Mouse (Mus musculus) gastrocnemius, postnatal 25 days (tissue): Measurements from ENCODE around the gene Ccdc136. TPM values are rescaled to one million over a fixed set of nuclear protein-coding genes. Genes with fewer than 3 reads are reported as not detected.
A peak's percentile ranks its signal among the peaks of the same experiment; 100 is the strongest.
"Not testable (repeated sequence)": the region's sequence is repeated elsewhere in the genome, so short reads cannot be mapped to it uniquely, and the experiment has no call there.

Experiments used
- DNase-seq: peaks from one replicate; pipeline ENCODE4 v3.0.0; 2022
- long read RNA-seq, 2 experiments: library from polyadenylated mRNA; stranded (forward); transcript quantifications; one replicate each; pipeline ENCODE4 v2.0.0; 2021
- total RNA-seq, 2 experiments: library from RNA; stranded (reverse); gene quantifications; 1 replicate in 1 of 2; 2 replicates in 1 of 2; pipeline ENCODE4 v1.2.3; 2021

The Ccdc136 gene
- total RNA-seq: 10 to 100 TPM in 1 of 2 experiments, 1 to 10 TPM in 1; 8.0 to 14.1 TPM
- long read RNA-seq, experiment 1, partial matches to known transcripts: 2 of 11 reads
- long read RNA-seq, experiment 1, other reads (novel, unspliced or antisense): 8 of 11 reads
- long read RNA-seq, experiment 2, partial matches to known transcripts: 2 of 25 reads
- long read RNA-seq, experiment 2, other reads (novel, unspliced or antisense): 16 of 25 reads

DNA sequence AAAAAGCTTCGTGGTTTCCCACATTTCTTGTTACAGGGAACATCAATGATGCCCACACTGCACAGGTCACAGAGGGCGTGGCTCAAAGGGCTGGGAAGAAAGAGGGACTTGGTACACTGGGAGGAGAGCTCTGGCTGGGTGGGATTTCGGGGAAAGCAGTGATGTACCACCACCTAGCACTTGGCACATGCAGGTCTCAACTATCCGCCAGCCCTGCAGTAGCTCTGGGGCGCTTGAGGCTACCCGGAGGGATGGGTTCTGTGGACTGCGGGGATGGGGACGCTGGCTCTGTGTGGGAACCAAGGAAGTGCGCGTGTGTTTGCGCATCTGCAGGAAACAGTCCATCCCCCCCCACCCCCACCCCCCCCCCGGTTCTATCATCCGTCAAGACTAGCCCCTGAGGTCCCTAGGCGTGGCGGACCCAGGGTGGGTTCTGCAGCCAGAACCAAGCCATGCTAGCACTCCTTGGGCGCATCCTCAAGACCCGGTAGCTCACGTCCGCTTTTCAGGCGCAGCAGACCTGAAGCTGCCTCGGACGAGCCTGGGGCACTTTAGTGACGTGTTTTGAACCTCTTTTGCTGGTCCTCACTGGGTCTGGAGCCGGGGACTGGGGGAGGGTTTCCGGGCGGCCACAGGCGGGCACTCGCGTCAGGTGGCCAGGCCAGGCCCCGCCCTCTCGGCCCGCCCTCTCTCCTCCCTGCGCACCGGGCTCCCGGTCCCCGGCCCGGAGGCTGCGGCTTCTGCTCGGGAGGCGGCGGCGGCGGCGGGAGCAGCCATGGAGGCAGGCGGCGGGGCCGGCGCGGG, at the start of gene Ccdc136:
Gene Ccdc136 (plus strand): TSS at position 400 of the 804 bp plus-strand sequence.
- peak; percentile 73 for DNase-seq

DNA sequence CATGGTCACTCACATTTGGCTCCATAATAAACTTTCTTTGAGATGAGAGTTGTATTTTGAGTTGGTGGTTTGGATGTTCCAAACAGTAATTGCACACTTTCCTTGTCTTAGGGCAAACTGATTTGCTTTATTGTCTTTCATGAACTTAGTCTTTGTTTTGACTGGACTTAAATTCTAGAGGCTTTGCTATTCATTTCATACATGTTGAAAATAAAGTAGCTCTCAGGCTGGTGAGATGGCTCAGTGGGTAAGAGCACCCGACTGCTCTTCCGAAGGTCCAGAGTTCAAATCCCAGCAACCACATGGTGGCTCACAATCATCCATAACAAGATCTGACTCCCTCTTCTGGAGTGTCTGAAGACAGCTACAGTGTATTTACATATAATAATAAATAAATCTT, 49.6 kb upstream of the Ccdc136 start:
- DNase-seq: not testable (repeated sequence)

DNA sequence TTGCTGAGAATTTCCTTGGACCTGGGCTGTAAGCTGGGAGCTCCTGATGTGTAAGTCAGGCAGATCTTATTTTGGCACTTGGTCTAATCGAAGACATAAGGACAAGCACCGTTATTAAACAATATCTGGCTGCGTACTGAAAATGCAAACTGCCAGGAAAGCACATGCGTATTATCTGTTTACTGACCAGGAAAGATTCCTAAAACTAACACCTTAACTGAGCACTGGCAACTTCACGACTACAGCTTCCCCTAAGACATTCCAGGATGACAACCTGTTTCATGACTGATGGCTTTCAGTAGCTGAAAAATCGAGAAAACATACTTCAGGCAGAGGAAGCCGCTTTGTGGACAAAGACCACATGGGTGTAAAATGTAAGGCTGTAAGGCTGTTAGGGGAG, 48.9 kb upstream of the Ccdc136 start:
- no peak for DNase-seq

GRCm38 (mm10) chr6:29347665-29348370, 48.3 kb upstream of the Ccdc136 start, which contains the start of gene Calu:
Gene Calu, plus strand, starts transcription at chr6:29348069.
- DNase-seq: peak; percentile 99

DNA sequence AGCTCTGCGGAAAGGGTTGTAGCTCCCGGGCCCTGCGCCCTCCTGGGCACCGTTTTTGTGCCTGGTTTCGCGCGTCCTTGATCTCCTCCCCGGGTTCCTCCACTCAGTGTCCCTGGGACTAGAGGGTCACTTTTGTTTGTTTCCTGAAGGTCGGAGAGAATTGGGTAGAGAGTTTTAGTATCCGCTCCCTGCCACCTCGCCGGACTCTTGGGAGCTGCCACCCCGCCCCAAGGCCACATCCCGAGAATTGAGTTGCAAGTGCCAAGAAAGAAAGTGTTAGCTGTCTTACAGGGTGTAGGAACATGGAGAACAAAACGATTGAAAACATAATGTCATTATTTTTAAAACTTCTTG, 47.8 kb upstream of the Ccdc136 start:
- DNase-seq: no peak

GRCm38 (mm10) chr6:29351613-29352012, 44.5 kb upstream of the Ccdc136 start:
- DNase-seq: no peak

GRCm38 (mm10) chr6:29352816-29353215, 43.3 kb upstream of the Ccdc136 start:
- no peak for DNase-seq

- peak; percentile 50 for DNase-seq
Measured at GRCm38 (mm10) chr6:29359386-29359785, 36.7 kb upstream of the Ccdc136 start.

DNA sequence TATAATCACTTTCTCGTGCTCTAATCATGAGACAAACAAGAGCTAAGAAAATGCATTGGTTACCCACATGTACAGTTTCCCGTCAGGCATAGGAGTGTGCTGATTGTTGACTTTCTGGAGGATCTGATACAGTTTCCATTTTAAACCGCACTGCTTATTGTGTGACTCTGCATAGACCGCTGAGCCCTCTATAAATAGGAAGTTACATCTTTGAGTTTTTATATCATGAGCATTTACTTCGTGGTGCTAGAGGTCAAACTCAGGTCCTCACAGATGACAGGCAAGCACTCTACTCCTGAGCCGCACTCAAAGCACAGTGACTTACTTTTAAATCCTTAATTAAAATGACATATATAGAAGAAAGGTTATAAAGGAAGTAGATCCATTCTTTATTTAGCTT, 35.9 kb upstream of the Ccdc136 start:
- DNase-seq: no peak

- no peak for DNase-seq
Measured at GRCm38 (mm10) chr6:29362246-29363128, 33.6 kb upstream of the Ccdc136 start.

DNA sequence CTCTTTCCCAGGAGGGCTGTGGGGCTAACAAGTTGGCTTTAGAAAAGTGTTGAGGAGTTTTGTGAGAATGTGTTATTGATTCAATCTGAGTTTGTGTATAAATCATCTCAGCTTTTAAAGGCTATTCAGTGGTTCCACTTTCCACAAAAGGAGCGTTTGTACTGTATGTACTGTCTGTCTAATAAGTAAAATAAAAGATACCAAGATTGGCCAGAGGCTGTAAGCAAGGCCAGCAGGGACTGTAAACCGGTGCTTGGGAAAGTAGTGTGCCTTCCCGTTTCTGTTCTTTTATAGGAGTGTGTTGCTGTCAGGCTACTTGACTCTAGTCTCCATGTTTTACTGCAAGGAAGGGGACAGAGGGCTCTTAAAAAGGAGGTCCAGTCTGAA, 33.0 kb upstream of the Ccdc136 start:
- DNase-seq: no peak

DNA sequence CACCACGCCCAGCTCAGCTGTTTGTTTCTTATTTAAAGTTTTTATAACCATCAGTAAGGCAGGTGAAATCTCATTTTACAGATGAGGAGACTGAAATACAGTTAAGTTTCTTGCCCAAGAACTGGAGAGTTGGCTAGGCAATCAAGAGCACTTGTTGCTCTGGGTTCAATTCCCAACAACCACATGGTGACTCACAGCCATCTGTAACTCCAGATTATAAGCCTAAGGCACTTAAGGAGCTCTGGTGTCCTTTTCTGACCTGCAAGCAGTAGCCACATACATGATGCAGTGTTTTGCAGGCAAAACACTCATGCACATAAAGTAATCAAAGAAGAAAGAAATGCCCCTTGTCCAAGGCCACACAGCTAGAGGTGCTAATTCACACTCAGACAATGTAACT, 30.8 kb upstream of the Ccdc136 start:
- DNase-seq: no peak

- no peak for DNase-seq
Measured at GRCm38 (mm10) chr6:29377386-29377785, 18.7 kb upstream of the Ccdc136 start.

GRCm38 (mm10) chr6:29378678-29379077, 17.4 kb upstream of the Ccdc136 start:
- no peak for DNase-seq

DNA sequence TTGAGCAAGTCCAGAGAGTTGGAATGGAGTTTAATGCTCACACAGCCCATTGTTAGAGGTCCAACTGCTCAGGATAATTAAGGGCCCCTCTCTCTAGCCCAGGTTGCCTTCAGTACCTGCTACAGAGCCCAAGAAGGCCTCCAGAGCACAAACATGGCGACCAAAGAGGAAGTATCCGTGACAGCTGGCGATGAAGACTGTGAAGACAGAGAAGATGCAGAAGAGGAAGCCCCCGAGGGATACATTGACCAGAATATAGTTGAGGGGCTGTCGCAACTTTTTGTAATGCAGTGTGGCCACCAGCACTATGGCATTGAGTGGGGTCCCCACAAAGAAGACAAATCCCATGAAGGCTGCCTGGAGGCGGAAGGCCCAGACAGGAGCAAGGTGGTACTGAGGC, 16.2 kb upstream of the Ccdc136 start:
- no peak for DNase-seq

DNA sequence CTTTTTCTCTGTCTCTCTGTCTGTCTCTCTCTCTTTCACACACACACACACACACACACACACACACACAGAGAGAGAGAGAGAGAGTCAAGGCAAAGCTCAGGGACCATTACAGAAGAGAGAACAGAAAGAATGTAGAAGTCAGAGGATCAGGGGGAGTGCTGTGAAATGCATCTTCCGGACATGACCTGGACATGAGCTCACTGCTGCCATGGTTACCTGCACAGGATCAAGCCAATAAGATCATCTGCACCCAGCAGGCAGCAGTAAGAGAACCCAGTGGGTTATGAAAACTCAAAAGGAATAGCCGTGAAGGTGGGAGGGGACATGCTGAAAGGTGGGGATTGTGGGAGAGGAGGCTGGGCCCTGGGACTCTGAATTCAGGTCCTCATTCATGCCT, 13.7 kb upstream of the Ccdc136 start:
- DNase-seq: no peak

DNA sequence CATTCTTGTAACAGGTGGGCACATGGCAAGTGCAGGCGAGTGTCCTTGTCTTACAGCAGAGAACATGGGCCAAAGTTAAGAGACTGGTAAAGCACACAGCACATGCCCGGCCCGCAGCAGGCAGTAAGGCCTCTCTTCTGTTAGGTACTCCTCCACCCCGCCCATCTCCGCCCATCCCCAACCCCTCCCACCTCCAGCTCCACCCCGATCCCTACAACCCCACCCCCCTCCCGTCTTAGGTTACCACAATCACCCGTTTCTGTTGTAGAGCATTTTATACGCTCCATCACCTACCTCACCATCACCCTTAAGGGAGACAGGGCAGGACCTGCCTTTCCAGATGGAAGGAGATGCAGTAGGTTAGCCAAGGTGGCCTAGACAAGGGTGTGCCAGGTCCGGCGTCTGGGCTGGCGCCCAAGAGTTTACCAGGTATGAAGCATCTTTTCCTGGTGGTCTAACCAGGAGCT, 8.0 kb upstream of the Ccdc136 start, which contains the start of gene Opn1sw:
Gene Opn1sw (minus strand): TSS at position 417 of the 467 bp plus-strand sequence.
- peak; percentile 21 for DNase-seq

GRCm38 (mm10) chr6:29388606-29389080, 7.5 kb upstream of the Ccdc136 start:
- peak; percentile 93 for DNase-seq

- no peak for DNase-seq
Measured at GRCm38 (mm10) chr6:29389425-29389824, 6.7 kb upstream of the Ccdc136 start.

- DNase-seq: not testable (repeated sequence)
Measured at GRCm38 (mm10) chr6:29390500-29390899, 5.6 kb upstream of the Ccdc136 start.

- not testable (repeated sequence) for DNase-seq
Measured at GRCm38 (mm10) chr6:29391241-29391640, 4.9 kb upstream of the Ccdc136 start.

DNA sequence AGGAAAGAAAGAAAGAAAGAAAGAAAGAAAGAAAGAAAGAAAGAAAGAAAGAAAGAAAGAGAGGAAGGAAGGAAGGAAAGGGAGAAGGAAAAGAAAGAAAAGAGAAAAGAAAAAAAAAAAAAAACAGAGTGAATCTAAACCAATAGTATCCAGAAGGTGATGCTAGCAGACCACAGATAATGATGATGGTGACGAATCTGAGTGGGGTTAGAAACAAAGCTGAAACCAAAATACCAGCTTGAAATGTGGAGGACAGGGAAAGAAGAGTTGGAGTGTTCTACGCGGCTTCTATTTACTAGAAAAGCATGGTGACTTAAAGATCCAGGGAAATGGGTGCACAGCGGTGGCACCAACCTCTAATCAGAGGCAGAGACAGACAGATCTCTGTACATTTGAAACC, 4.3 kb upstream of the Ccdc136 start:
- no peak for DNase-seq
